Mouse (Mus musculus) heart, adult 18-20 months (tissue): Measurements from ENCODE around the gene Tmem165. TPM values are rescaled to one million over a fixed set of nuclear protein-coding genes. Genes with fewer than 3 reads are reported as not detected.

Source experiments
- DNase-seq, 2 experiments: peaks; one replicate each; pipeline ENCODE4 v3.0.0; 2021 to 2022; ENCODE audit warnings: mixed read lengths in 1 of 2
- total RNA-seq, 2 experiments: library from RNA; stranded (reverse); gene quantifications; 2 replicates each; pipeline ENCODE4 v1.2.3; 2021

The Tmem165 gene
- total RNA-seq, 2 experiments from 2014 or later: 17.7 TPM

DNA sequence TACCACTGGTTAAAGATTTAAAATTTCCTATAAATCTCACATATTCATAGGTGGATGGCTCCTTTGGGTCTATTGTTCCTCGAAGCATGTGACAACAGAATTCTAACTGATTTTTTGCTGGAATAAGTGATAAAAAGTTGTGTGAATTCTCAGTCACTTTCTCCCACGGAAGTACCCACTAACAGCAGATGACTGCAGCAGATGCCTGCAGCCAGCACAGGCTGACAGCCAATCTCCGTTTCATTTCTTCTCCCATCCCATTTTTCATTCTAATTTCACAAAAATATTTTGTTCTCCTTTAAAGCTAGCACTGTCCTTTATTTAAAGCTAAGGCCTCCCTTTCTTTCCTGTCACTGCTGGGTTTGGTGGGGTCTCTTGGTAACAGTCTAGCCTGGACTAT lies 61.7 kb downstream of the Tmem165 start:
- DNase-seq: no peak

DNA sequence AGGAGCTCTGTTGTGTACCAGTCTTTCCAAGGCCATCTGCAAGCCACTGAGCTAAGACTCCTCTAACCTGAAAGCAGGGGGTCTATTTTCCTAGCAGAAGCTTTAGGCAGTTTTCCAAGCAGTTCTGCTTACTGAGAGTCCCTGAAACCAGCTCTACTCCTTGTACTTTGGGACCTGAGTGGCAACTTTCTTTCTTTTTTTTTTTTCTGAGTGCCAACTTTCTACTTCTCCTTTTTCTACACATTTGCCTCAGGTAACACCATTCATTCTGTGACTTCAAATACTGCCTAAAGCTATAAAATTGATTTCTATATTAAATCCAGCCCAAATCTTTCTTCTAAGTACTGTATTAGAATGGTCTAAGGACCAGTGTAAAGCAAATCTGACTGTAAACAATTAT lies 62.9 kb downstream of the Tmem165 start:
- DNase-seq: no peak

DNA sequence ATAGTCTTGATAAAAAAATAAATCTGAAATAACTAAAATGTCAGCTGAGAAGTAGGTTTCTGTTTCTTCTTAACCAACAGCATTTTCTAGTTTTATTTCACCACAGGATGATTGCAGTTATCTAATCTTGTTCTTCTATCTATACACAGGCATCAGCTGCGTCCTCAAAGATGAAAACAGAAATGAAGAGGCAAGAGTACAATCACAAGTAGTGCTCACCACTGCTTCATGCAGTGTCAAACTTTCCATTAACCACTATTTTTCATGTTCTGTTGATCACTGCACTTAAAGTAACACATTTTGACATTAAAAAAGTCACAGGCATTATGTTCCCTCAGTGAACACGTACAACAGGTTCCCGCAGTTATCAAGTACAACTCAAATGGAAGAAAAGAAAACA lies 67.3 kb downstream of the Tmem165 start:
- no peak for DNase-seq

Other genes starting within 250 kb of the Tmem165 start
- 10 to 100 TPM; 48.5 to 69.9 TPM for gene Kdr, start 205.4 kb upstream of the Tmem165 start, total RNA-seq
- gene Srd5a3, start 43.6 kb upstream of the Tmem165 start, total RNA-seq: 1 to 10 TPM; 8.2 TPM
- gene Clock, start 120.9 kb downstream of the Tmem165 start, total RNA-seq: 10 to 100 TPM; 29.1 to 33.9 TPM
- gene Pdcl2, start 147.3 kb downstream of the Tmem165 start, total RNA-seq: not detected
- gene Nmu, start 179.9 kb downstream of the Tmem165 start, total RNA-seq: not detected